Mouse (Mus musculus) ES-E14 (cell line): Measurements from ENCODE around the gene Carmil1. TPM values are rescaled to one million over a fixed set of nuclear protein-coding genes. Genes with fewer than 3 reads are reported as not detected.

Source experiments
- DNase-seq: peaks from one replicate; pipeline ENCODE4 v3.0.0-alpha.2; 2013; ENCODE audit warnings: low read depth, low spot score
- H3K27ac ChIP-seq: 2 replicates; pipeline ENCODE4 v1.5.1; 2012; ENCODE audit warnings: low read depth, mild to moderate bottlenecking, low read length, moderate library complexity, mixed read lengths; ENCODE audit not compliant: poor library complexity, insufficient read depth, severe bottlenecking
- H3K36me3 ChIP-seq: 2 replicates; pipeline ENCODE4 v1.6.1; 2012; ENCODE audit warnings: mild to moderate bottlenecking, low read length, moderate library complexity, mixed read lengths; ENCODE audit not compliant: control insufficient read depth, poor library complexity, insufficient read depth, severe bottlenecking
- H3K4me1 ChIP-seq, 2 experiments: fragments of 150-350 bp in 1 of 2; sonication (generic) in 1 of 2; 2 replicates each; pipeline ENCODE4 v1.6.1; 2012; ENCODE audit warnings: low read length in 2 of 2, mild to moderate bottlenecking in 1 of 2, mixed read lengths in 1 of 2; ENCODE audit not compliant: control insufficient read depth in 2 of 2, insufficient read depth in 2 of 2, poor library complexity in 1 of 2
- H3K4me3 ChIP-seq, 2 experiments: fragments of 150-350 bp in 1 of 2; sonication (generic) in 1 of 2; 2 replicates each; pipeline ENCODE4 v1.5.1; 2012; ENCODE audit warnings: low read length in 2 of 2, low read depth in 1 of 2, mild to moderate bottlenecking in 1 of 2, mixed read lengths in 1 of 2; ENCODE audit not compliant: insufficient read depth in 1 of 2, poor library complexity in 1 of 2, severe bottlenecking in 1 of 2
- H3K9ac ChIP-seq: 2 replicates; pipeline ENCODE4 v1.6.1; 2012; ENCODE audit warnings: low read depth, mild to moderate bottlenecking, low read length, mixed read lengths; ENCODE audit not compliant: poor library complexity, insufficient read depth, severe bottlenecking
- H3K9me3 ChIP-seq: fragments of 150-350 bp; sonication (generic); 2 replicates; pipeline ENCODE4 v1.6.1; 2012; ENCODE audit warnings: low read depth, mild to moderate bottlenecking, low read length; ENCODE audit not compliant: control insufficient read depth, insufficient read depth
- CHD2 ChIP-seq: IDR thresholded peaks from 2 replicates; pipeline ENCODE4 v1.6.1; 2014; ENCODE audit warnings: mild to moderate bottlenecking, low read depth, low read length, inconsistent platforms
- HCFC1 ChIP-seq: IDR thresholded peaks from 2 replicates; pipeline ENCODE4 v1.6.1; 2012; ENCODE audit warnings: low read length, inconsistent platforms, borderline replicate concordance; ENCODE audit not compliant: insufficient read depth
- MAFK ChIP-seq: IDR thresholded peaks from 2 replicates; pipeline ENCODE4 v1.6.1; 2014; ENCODE audit warnings: mild to moderate bottlenecking, low read depth, low read length, inconsistent platforms; ENCODE audit not compliant: insufficient read depth
- ZC3H11A ChIP-seq: IDR thresholded peaks from 2 replicates; pipeline ENCODE4 v1.6.1; 2012; ENCODE audit warnings: low read depth, mild to moderate bottlenecking, inconsistent platforms, low read length, borderline replicate concordance
- ZNF384 ChIP-seq: IDR thresholded peaks from 2 replicates; pipeline ENCODE4 v1.6.1; 2012; ENCODE audit warnings: low read depth, low read length, inconsistent platforms
- in situ Hi-C, 2 experiments: fragments of 600-800 bp; cut with MboI; formaldehyde crosslinking; loops; one replicate each; pipeline ENCODE4 v1.15.1; 2025; ENCODE audit warnings: low sequenced_read_pairs in 2 of 2, inconsistent platforms in 1 of 2; ENCODE audit not compliant: unreplicated experiment in 2 of 2
- total RNA-seq: library from RNA; depleted of rRNA; stranded (reverse); fragments of 300-350 nt; gene quantifications from 2 replicates; pipeline ENCODE4 v1.2.3, GENCODE M21; 2012; rRNA removed

Carmil1 gene
- total RNA-seq, 1 experiment: 17.0 TPM

DNA sequence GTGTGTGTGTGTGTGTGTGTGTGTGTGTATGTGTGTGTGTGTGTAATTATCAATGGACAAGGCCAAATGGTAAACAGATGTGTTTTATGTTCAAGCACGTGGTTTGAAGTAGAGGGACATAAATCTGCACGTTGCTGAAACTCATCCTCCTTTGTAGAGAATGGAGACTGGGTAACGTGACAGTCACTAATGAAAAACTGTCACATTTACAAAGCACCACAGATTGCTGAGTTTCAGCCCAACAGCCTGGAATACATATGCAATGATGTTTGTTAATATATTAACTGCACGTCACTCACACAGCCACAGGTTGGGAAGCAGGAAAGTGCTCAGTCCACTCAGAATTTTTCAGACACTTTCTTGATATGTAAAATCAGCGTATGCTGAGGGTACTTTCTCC, 290.1 kb downstream of the Carmil1 start:
- TF ChIP-seq ZC3H11A: no peak
- no peak for TF ChIP-seq HCFC1
- TF ChIP-seq MAFK: no peak
- no peak for TF ChIP-seq CHD2
- no peak for TF ChIP-seq ZNF384
- Histone ChIP-seq H3K4me3 (no peak overlapping the region), H3K27ac (no peak overlapping the region), H3K36me3 (no peaks in the 10 kb centered on the region), H3K9me3 (no peaks in the 10 kb centered on the region), H3K4me1 (peaks cover 11% of the 10 kb centered on the region in 2 experiments; a peak in 2 of 4 replicates), H3K9ac (no peak overlapping the region)
- DNase-seq: no peak
- in situ Hi-C loops: no loop called here

GRCm38 (mm10) chr13:23985130-23985529, 295.5 kb downstream of the Carmil1 start:
- DNase-seq: no peak
- in situ Hi-C loops: no loop called here
- Histone ChIP-seq H3K4me1 (peaks cover 0 to 2% of the 10 kb centered on the region in 2 experiments; a peak in 1 of 4 replicates), H3K9me3 (no peaks in the 10 kb centered on the region), H3K9ac (no peak overlapping the region), H3K4me3 (no peak overlapping the region), H3K27ac (no peak overlapping the region), H3K36me3 (no peaks in the 10 kb centered on the region)
- TF ChIP-seq CHD2 (no peak), ZNF384 (no peak), MAFK (no peak), HCFC1 (no peak), ZC3H11A (no peak)

- H3K36me3 ChIP-seq: no peaks in the 10 kb centered on the region
- H3K4me1 ChIP-seq: no peaks in the 10 kb centered on the region
- H3K9me3 ChIP-seq: no peaks in the 10 kb centered on the region
- H3K9ac ChIP-seq: no peak overlapping the region
- DNase-seq: no peak
- no peak overlapping the region for H3K27ac ChIP-seq
- H3K4me3 ChIP-seq: no peak overlapping the region
- no peak for TF ChIP-seq MAFK
- TF ChIP-seq CHD2: no peak
- no peak for TF ChIP-seq ZNF384
- TF ChIP-seq ZC3H11A: no peak
- TF ChIP-seq HCFC1: no peak
- in situ Hi-C loops: no loop called here
These were observed 308.3 kb downstream of the Carmil1 start for GRCm38 (mm10) chr13:23972271-23972670.

GRCm38 (mm10) chr13:23971870-23972269, 308.7 kb downstream of the Carmil1 start:
- no peak overlapping the region for H3K27ac ChIP-seq
- no peak for TF ChIP-seq ZNF384
- H3K4me3 ChIP-seq: no peak overlapping the region
- no peak for DNase-seq
- no peak overlapping the region for H3K9ac ChIP-seq
- in situ Hi-C loops: no loop called here
- no peaks in the 10 kb centered on the region for H3K9me3 ChIP-seq
- no peaks in the 10 kb centered on the region for H3K36me3 ChIP-seq
- no peaks in the 10 kb centered on the region for H3K4me1 ChIP-seq

GRCm38 (mm10) chr13:23964909-23965308, 315.7 kb downstream of the Carmil1 start:
- Histone ChIP-seq H3K9me3 (no peaks in the 10 kb centered on the region), H3K4me1 (no peaks in the 10 kb centered on the region), H3K36me3 (no peaks in the 10 kb centered on the region), H3K4me3 (no peak overlapping the region), H3K9ac (no peak overlapping the region), H3K27ac (no peak overlapping the region)
- in situ Hi-C loops: no loop called here
- DNase-seq: no peak
- TF ChIP-seq CHD2: no peak

Other genes with a start within 250 kb of the Carmil1 start
- gene Cmah, start 46.6 kb upstream of the Carmil1 start, total RNA-seq: 0.05 and 0.18 TPM in 2 replicates